Mouse (Mus musculus) stomach, postnatal 0 days (tissue): ENCODE results near the gene Cdan1.

Source experiments
- CTCF ChIP-seq: IDR thresholded peaks from 2 replicates; pipeline ENCODE4 v1.5.1; 2016; ENCODE audit warnings: antibody characterized with exemption, low read depth, mild to moderate bottlenecking, moderate library complexity
- EP300 ChIP-seq: optimal IDR thresholded peaks from 2 replicates; pipeline ENCODE3; 2016; ENCODE audit warnings: antibody characterized with exemption

DNA sequence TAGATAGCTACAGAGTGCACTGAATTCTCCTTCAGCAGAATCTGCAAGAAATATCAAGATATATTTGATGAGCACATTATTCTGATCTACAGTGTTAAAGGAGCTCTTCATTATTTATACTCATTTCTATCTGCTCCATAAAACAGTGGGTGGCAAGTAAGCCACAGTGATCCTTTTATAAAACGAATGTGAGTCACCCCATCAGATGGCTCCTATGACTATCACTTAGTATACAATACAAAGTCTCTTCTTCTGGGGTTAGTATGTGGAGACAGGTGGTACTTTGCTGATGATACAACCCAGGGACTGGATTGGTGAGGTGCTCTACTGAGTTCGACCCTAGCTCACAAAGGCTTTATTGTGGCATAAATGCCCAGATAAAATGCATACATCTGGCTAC, 23.3 kb upstream of the Cdan1 start:
- TF ChIP-seq CTCF, result no peak
- no peak for TF ChIP-seq EP300
